Mouse (Mus musculus): ENCODE measurements around the gene Olfr1046.

DNA sequence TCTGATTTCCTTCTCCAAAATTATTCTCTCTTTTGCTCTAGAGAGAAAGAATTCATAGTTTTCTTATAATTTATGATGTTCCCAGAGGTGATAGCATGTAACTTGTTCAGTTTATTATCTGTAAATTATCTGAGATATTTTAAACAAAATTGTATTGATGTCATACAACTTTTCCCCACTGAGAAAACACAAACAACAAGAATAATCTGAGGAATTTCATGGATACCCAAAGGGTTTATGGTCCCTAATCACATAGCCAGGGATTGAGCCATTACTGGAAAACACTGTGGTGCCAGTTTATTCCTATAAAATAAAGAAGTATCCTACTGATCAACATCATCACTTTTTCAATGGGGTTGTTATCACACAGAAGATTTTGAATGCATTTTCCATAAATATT, 21.1 kb upstream of the Olfr1046 start, which contains the start of gene Olfr1048:
- TF ChIP-seq CTCF (IDR thresholded peaks at IDR 0.05; ENCODE audit: low read depth) (no peak), EP300 (IDR thresholded peaks at IDR 0.05; ENCODE audit: low read depth) (no peak)

Data from liver, embryonic 14.5 days (tissue).